Comparison of ENCODE assay signal across 11 mouse cellular contexts in the genomic region with DNA sequence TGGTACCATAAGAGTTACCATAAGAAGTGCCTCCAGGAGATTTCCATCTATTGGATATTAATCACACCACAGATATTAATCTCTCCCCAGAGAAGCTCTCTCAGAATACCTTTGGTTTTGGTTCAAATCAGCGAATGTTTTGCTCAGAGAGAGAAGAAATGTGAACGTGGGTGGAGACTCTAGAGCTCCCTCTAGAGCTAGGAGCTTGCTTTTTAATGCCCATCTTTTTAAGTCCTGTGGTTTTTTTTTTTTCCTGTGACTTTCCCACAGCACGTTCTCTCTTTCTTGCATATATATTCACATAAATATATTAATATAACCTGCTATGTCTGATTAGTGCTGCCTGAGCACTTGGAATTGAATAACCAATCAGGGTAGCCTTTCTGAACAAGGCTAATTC.
A peak's percentile ranks its signal among the peaks of the same experiment; 100 is the strongest.
DNase-seq lines count a peak whose midpoint lies in the region; ATAC-seq and TF ChIP-seq lines count a peak whose summit lies in the region.
"Had no signal": no experiment of that assay in that cellular context is flagged by ENCODE, and none has a peak within 500 bp of the region (broad histone marks: within the 10 kb centered on the region; RNA-seq: fewer than 3 reads in every experiment).

No protein-coding gene starts in this region.

- H3K9me3 ChIP-seq in E14TG2a.4 (ENCODE audit: low read length): no peaks in the 10 kb centered on the region
- H3K9me3 ChIP-seq: heart, embryonic 10.5 days; hindbrain, embryonic 13.5 days; limb, embryonic 12.5 days had no signal

- no peaks in the 10 kb centered on the region for H3K4me1 ChIP-seq in E14TG2a.4 (replicated peaks; ENCODE audit: low read depth, low read length)
- H3K4me1 ChIP-seq: heart, embryonic 10.5 days; hindbrain, embryonic 13.5 days; limb, embryonic 12.5 days had no signal

- no peak overlapping the region for H3K4me3 ChIP-seq in E14TG2a.4 (replicated peaks; ENCODE audit: low read length)
- H3K4me3 ChIP-seq: heart, embryonic 10.5 days; hindbrain, embryonic 13.5 days; limb, embryonic 12.5 days had no signal

- H3K36me3 ChIP-seq in E14TG2a.4 (ENCODE audit: insufficient read depth, low read length): no peaks in the 10 kb centered on the region
- H3K36me3 ChIP-seq: heart, embryonic 10.5 days; hindbrain, embryonic 13.5 days; limb, embryonic 12.5 days had no signal

- DNase-seq in frontal cortex, postnatal 25 days (ENCODE audit: low spot score in 2 of 2): no peak
- DNase-seq in layer of hippocampus, adult 11-12 months (ENCODE audit: low spot score): peak; percentile 20
- DNase-seq in layer of hippocampus, adult 8-10 months (ENCODE audit: low spot score in 2 of 2): no peak
- DNase-seq in right cerebral cortex, postnatal 14 days: no peak

- 0 out of 2 replicates have a peak, but pooled peaks have one; percentile 47 for ATAC-seq in frontal cortex, adult (ENCODE audit: low TSS enrichment)
- peak; percentile 68; the same call in 1 of the 2 replicates for ATAC-seq in common myeloid progenitor, adult 5-6 weeks (replicated peaks; ENCODE audit: low read depth, poor library complexity, severe bottlenecking)
- no peak for ATAC-seq in erythroid progenitor cell, adult 5-6 weeks (replicated peaks; ENCODE audit: low FRiP score, poor library complexity, severe bottlenecking)

- no peaks in the 10 kb centered on the region for H3K27me3 ChIP-seq in E14TG2a.4 (ENCODE audit: insufficient read depth, low read length)
- H3K27me3 ChIP-seq: hindbrain, embryonic 13.5 days; limb, embryonic 12.5 days had no signal

- peak; percentile 32 for TF ChIP-seq CTCF in E14TG2a.4 (conservative IDR thresholded peaks at IDR 0.05; ENCODE audit: low read length)
